Mouse (Mus musculus) left cerebral cortex, postnatal 25 days (tissue): ENCODE results near the gene Haus3. TPM values are rescaled to one million over a fixed set of nuclear protein-coding genes. Genes with fewer than 3 reads are reported as not detected.

Experiments
- DNase-seq, 2 experiments: peaks; one replicate each; pipeline ENCODE4 v3.0.0; 2022; ENCODE audit warnings: low spot score in 2 of 2, mixed read lengths in 1 of 2
- intact Hi-C: fragments of 180-260 bp; cut with DNase I; formaldehyde crosslinking; loops from one replicate; pipeline ENCODE4 v1.15.1; 2025
- total RNA-seq, 2 experiments: library from RNA; stranded (reverse); gene quantifications; 2 replicates each; pipeline ENCODE4 v1.2.3; 2021

The Haus3 gene
- total RNA-seq = 1 to 10 TPM; 6.1 to 7.7 TPM

GRCm38 (mm10) chr5:34168950-34169891 is at the start of gene Haus3, which contains the start of gene Poln:
Haus3 (minus strand) TSS chr5:34169527.
Poln (minus strand) TSS chr5:34169448.
- intact Hi-C loops = loop anchor here (2.0 kb wide), 1 partner anchor 18 kb away; the partner anchor contains the start of gene Mxd4
- DNase-seq = peak; percentile 95 to 99

GRCm38 (mm10) chr5:34218672-34219071 is 49.3 kb upstream of the Haus3 start:
- intact Hi-C loops = no loop called here

GRCm38 (mm10) chr5:34217756-34218155 is 48.4 kb upstream of the Haus3 start:
- peak in 1 of 2 experiments; percentile 38 for DNase-seq

More at GRCm38 (mm10) chr5:34218672-34219071, 49.3 kb upstream of the Haus3 start:
- no peak for DNase-seq

GRCm38 (mm10) chr5:34216025-34216424 is 46.7 kb upstream of the Haus3 start:
- DNase-seq = peak in 1 of 2 experiments; percentile 43
- intact Hi-C loops = no loop called here

More at GRCm38 (mm10) chr5:34217756-34218155, 48.4 kb upstream of the Haus3 start:
- intact Hi-C loops = no loop called here

- intact Hi-C loops = no loop called here
- no peak for DNase-seq
Observed at GRCm38 (mm10) chr5:34213659-34214058, 44.3 kb upstream of the Haus3 start.

GRCm38 (mm10) chr5:34210279-34210678 is 41.0 kb upstream of the Haus3 start:
- DNase-seq = peak; percentile 72 to 83
- intact Hi-C loops = no loop called here

- no peak for DNase-seq
- intact Hi-C loops = loop anchor here (5.0 kb wide), 1 partner anchor 130 kb away; the partner anchor contains the start of gene Rnf4
Observed at GRCm38 (mm10) chr5:34207503-34207902, 38.2 kb upstream of the Haus3 start.

GRCm38 (mm10) chr5:34205788-34206187 is 36.5 kb upstream of the Haus3 start:
- intact Hi-C loops = loop anchor here (5.0 kb wide), 1 partner anchor 132 kb away; the partner anchor contains the start of gene Rnf4
- DNase-seq = no peak

- no peak for DNase-seq
- intact Hi-C loops = loop anchor here (5.0 kb wide), 1 partner anchor 132 kb away; the partner anchor contains the start of gene Rnf4
Observed at GRCm38 (mm10) chr5:34204911-34205310, 35.6 kb upstream of the Haus3 start.

GRCm38 (mm10) chr5:34202006-34202405 is 32.7 kb upstream of the Haus3 start:
- no peak for DNase-seq
- intact Hi-C loops = no loop called here

- no peak for DNase-seq
- intact Hi-C loops = no loop called here
Observed at GRCm38 (mm10) chr5:34201396-34201795, 32.1 kb upstream of the Haus3 start.

- intact Hi-C loops = no loop called here
- no peak for DNase-seq
Observed at GRCm38 (mm10) chr5:34198615-34199014, 29.3 kb upstream of the Haus3 start.

GRCm38 (mm10) chr5:34197243-34197642 is 27.9 kb upstream of the Haus3 start:
- intact Hi-C loops = loop anchor here (1.0 to 2.0 kb wide), 2 partner anchors 46 to 79 kb away; no protein-coding TSS in a partner anchor
- DNase-seq = peak; percentile 67 to 97

- DNase-seq = no peak
- intact Hi-C loops = loop anchor here (2.0 kb wide), 1 partner anchor 46 kb away; no protein-coding TSS in a partner anchor
Observed at GRCm38 (mm10) chr5:34196423-34196822, 27.1 kb upstream of the Haus3 start.

GRCm38 (mm10) chr5:34195786-34196185 is 26.5 kb upstream of the Haus3 start:
- intact Hi-C loops = loop anchor here (2.0 kb wide), 1 partner anchor 47 kb away; no protein-coding TSS in a partner anchor
- no peak for DNase-seq

- intact Hi-C loops = no loop called here
- DNase-seq = peak in 1 of 2 experiments; percentile 90
Observed at GRCm38 (mm10) chr5:34194975-34195662, 25.8 kb upstream of the Haus3 start.

GRCm38 (mm10) chr5:34194426-34194825 is 25.1 kb upstream of the Haus3 start:
- intact Hi-C loops = no loop called here
- DNase-seq = no peak

- no peak for DNase-seq
- intact Hi-C loops = no loop called here
Observed at GRCm38 (mm10) chr5:34191843-34192242, 22.5 kb upstream of the Haus3 start.

GRCm38 (mm10) chr5:34191021-34191420 is 21.7 kb upstream of the Haus3 start:
- intact Hi-C loops = no loop called here
- no peak for DNase-seq

GRCm38 (mm10) chr5:34189521-34189920 is 20.2 kb upstream of the Haus3 start:
- intact Hi-C loops = no loop called here
- DNase-seq = no peak
